Mouse (Mus musculus): Measurements from ENCODE around the gene Tspan15. TPM values are rescaled to one million over a fixed set of nuclear protein-coding genes. Genes with fewer than 3 reads are reported as not detected.
A peak's percentile ranks its signal among the peaks of the same experiment; 100 is the strongest.

The Tspan15 gene
- polyA plus RNA-seq, 1 experiment from 2014 or later: 49.8 TPM

DNA sequence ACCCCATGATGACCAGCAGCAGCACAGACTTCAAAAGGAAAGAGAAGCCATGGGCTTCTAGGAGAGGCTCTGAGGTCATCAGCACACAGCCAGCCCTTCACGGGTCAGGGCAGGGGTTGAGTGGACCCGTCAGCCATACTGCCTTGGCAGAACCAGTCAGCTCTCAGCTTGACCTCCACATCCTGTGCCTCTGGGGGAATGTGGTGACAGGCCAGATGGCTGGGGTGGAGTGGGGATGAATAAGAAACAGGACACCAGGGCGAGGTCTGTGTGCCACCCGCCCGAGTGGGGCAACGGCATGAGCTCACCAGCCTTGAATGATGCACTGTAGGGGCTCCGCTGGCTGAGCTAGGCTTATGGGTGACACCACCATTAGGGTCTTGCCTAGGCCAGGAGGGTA, 35.7 kb downstream of the Tspan15 start:
- 47% methylated on average over 7 of the region's 7 CpGs for WGBS
- Histone ChIP-seq H3K9me3 (replicated peaks; ENCODE audit: low read length) (no peaks in the 10 kb centered on the region), H3K4me3 (replicated peaks; ENCODE audit: low read depth, low read length) (no peak overlapping the region), H3K9ac (ENCODE audit: low read depth, low read length) (no peak overlapping the region), H3K4me2 (ENCODE audit: low read length) (no peak overlapping the region), H3K4me1 (replicated peaks; ENCODE audit: insufficient read depth, low read length) (no peaks in the 10 kb centered on the region), H3K36me3 (ENCODE audit: insufficient read depth, low read length) (no peaks in the 10 kb centered on the region), H3K27ac (no peak overlapping the region), H3K27me3 (ENCODE audit: insufficient read depth, low read length) (no peaks in the 10 kb centered on the region)
- ATAC-seq (replicated peaks; ENCODE audit: low FRiP score, low read depth) (no peak), DNase-seq (ENCODE audit: low spot score) (no peak)
- TF ChIP-seq CTCF (IDR thresholded peaks at IDR 0.05; ENCODE audit: low read depth): no peak

DNA sequence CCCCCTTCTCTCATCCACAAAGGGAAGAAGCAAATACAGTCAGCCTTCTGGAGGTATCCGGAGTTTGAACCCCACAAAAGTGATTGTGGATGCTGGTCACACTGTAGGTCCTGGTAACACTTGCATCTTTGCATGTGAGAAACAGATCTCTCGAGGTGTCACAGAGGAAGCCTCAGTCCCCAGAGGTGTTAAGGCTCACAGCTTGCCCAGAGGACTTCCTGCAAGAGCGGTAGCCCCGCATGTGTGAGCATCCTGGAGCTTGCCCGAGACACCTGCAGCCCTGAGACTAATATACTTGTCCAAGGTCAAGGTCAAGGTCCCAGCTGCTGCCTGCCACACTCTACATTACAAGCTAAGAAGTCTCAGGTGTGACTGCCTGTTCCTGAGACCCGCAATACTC, 36.1 kb downstream of the Tspan15 start:
- H3K27ac ChIP-seq: no peak overlapping the region
- ATAC-seq (replicated peaks; ENCODE audit: low FRiP score, low read depth): no peak

DNA sequence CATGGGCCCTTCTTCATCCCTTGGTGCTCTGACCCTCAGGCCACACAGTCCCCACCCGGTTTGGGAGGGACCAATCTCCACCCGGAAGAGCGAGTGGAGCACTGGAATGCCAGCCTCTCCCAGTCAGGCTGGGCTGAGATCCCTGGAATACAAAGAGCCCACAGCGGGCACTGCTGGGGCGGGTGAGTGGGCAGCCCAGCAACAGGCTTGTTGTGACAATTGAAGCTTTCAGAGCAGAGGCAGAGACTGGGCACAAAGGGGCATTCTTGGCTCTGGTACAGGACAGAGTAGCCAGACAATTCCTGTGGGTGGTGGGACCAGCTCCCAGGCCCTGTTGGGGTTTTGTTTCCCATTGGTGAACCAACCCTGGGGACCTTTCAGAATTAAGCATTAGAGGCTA, 36.6 kb downstream of the Tspan15 start:
- WGBS: 71% methylated on average over 5 of the region's 5 CpGs
- Histone ChIP-seq H3K4me1 (replicated peaks; ENCODE audit: insufficient read depth, low read length) (no peaks in the 10 kb centered on the region), H3K4me3 (replicated peaks; ENCODE audit: low read depth, low read length) (no peak overlapping the region), H3K4me2 (ENCODE audit: low read length) (no peak overlapping the region), H3K9me3 (replicated peaks; ENCODE audit: low read length) (no peaks in the 10 kb centered on the region), H3K27ac (no peak overlapping the region), H3K36me3 (ENCODE audit: insufficient read depth, low read length) (no peaks in the 10 kb centered on the region), H3K27me3 (ENCODE audit: insufficient read depth, low read length) (no peaks in the 10 kb centered on the region), H3K9ac (ENCODE audit: low read depth, low read length) (no peak overlapping the region)
- ATAC-seq (replicated peaks; ENCODE audit: low FRiP score, low read depth): no peak
- DNase-seq (ENCODE audit: low spot score): no peak
- TF ChIP-seq CTCF (IDR thresholded peaks at IDR 0.05; ENCODE audit: low read depth): no peak

More for the DNA sequence above, 36.1 kb downstream of the Tspan15 start:
- Histone ChIP-seq H3K4me1 (replicated peaks; ENCODE audit: insufficient read depth, low read length) (no peaks in the 10 kb centered on the region), H3K27me3 (ENCODE audit: insufficient read depth, low read length) (no peaks in the 10 kb centered on the region), H3K4me3 (replicated peaks; ENCODE audit: low read depth, low read length) (no peak overlapping the region), H3K36me3 (ENCODE audit: insufficient read depth, low read length) (no peaks in the 10 kb centered on the region), H3K9ac (ENCODE audit: low read depth, low read length) (no peak overlapping the region), H3K4me2 (ENCODE audit: low read length) (no peak overlapping the region), H3K9me3 (replicated peaks; ENCODE audit: low read length) (no peaks in the 10 kb centered on the region)
- no peak for DNase-seq (ENCODE audit: low spot score)
- 54% methylated on average over 6 of the region's 6 CpGs for WGBS
- no peak for TF ChIP-seq CTCF (IDR thresholded peaks at IDR 0.05; ENCODE audit: low read depth)

DNA sequence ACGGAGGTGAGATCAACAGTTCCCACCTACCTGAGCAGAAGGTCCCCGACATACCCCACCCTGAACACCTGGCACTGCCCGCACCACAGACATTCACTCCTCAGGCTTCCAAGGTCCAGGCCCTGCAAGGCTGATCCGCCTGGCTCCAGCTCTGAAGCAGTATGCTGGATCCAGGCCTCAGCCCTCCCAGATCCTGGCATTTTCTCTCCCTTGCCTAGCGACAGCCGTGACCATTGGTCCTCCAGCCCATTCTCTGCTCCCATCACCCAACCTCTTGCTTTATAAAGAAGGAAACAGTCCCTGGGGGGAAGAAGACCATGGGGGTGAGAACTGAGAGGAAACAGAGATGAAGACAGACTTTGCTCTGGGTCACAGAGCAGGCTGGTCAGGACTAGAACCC, 37.0 kb downstream of the Tspan15 start:
- WGBS: 85% methylated on average over 6 of the region's 6 CpGs
- no peak overlapping the region for H3K4me2 ChIP-seq (ENCODE audit: low read length)
- no peaks in the 10 kb centered on the region for H3K4me1 ChIP-seq (replicated peaks; ENCODE audit: insufficient read depth, low read length)
- DNase-seq (ENCODE audit: low spot score) (no peak), ATAC-seq (replicated peaks; ENCODE audit: low FRiP score, low read depth) (no peak)
- no peaks in the 10 kb centered on the region for H3K36me3 ChIP-seq (ENCODE audit: insufficient read depth, low read length)
- no peak overlapping the region for H3K4me3 ChIP-seq (replicated peaks; ENCODE audit: low read depth, low read length)
- no peak overlapping the region for H3K9ac ChIP-seq (ENCODE audit: low read depth, low read length)
- TF ChIP-seq CTCF (IDR thresholded peaks at IDR 0.05; ENCODE audit: low read depth): no peak
- no peaks in the 10 kb centered on the region for H3K27me3 ChIP-seq (ENCODE audit: insufficient read depth, low read length)
- H3K9me3 ChIP-seq (replicated peaks; ENCODE audit: low read length): no peaks in the 10 kb centered on the region
- no peak overlapping the region for H3K27ac ChIP-seq

DNA sequence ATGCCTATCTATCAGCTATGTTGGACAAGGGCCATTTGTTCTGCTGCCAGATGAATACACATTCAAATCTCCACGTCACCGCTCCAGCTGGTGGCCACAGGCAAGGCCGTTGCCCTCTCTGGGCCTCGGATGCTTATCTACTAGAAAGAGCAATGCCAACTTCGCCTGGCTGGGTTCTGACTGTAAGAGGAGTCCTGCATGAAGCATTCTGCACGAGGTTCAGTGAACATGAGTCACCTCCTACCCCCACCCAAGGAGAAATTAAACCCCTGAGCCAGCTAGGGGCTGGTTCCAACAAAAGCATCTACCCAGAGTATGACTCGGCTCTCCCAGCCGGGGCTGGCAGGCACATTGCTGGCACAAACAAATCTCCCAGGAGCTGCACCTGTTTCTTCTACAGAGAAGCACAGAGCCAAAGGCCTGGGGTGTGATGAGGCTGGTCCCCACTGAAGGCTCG, 38.3 kb downstream of the Tspan15 start:
- Histone ChIP-seq H3K27ac (peak overlapping the region; percentile 62), H3K4me2 (ENCODE audit: low read length) (no peak overlapping the region), H3K9ac (ENCODE audit: low read depth, low read length) (no peak overlapping the region), H3K9me3 (replicated peaks; ENCODE audit: low read length) (no peaks in the 10 kb centered on the region), H3K36me3 (ENCODE audit: insufficient read depth, low read length) (no peaks in the 10 kb centered on the region), H3K27me3 (ENCODE audit: insufficient read depth, low read length) (no peaks in the 10 kb centered on the region), H3K4me1 (replicated peaks; ENCODE audit: insufficient read depth, low read length) (no peaks in the 10 kb centered on the region), H3K4me3 (replicated peaks; ENCODE audit: low read depth, low read length) (no peak overlapping the region)
- DNase-seq (ENCODE audit: low spot score) (peak; percentile 74), ATAC-seq (replicated peaks; ENCODE audit: low FRiP score, low read depth) (peak; percentile 47)
- TF ChIP-seq CTCF (IDR thresholded peaks at IDR 0.05; ENCODE audit: low read depth): no peak
- WGBS: 40% methylated on average over 9 of the region's 9 CpGs

DNA sequence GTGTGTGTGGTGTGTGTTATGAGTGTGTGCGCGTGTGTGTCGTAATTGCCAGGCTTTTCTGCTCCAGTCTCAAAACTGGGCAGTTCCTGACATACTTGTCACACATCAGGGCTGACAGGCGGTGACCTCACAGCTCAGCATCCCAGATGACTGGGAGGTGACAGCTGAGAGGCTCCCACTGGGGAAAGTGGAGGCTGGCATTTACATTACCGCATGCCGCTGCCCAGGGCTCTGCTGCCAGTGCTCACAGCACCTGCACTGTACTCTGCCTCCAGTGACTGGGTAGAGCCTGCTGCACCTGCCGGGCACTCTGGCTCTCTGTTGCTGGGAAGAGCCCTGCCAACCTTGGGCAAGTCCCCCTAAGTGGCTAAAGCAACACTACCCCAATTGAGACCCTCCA, 40.2 kb downstream of the Tspan15 start:
- H3K4me2 ChIP-seq (ENCODE audit: low read length): no peak overlapping the region
- DNase-seq (ENCODE audit: low spot score): no peak

DNA sequence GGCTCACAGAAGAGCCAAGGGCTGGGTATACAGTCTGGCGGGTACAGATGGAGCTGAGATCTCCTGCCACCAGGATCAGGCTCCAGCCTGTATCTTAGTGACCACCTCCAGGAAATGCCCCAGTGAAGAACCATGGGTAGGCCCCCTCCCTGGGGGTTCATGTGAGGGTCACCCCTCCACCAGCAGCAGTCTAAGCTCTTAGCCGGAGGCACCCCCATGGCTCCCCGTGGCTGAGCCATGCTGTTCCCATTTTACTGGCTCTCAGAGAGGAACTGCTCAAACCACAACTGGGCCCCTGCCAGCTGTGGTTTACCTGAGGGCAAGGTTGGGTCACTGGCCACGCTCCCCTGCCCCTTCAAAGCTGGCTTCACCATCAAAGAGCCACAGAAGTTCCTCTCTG, 41.1 kb downstream of the Tspan15 start:
- H3K27ac ChIP-seq: peak overlapping the region; percentile 27; the same call in 1 of the 2 replicates
- no peaks in the 10 kb centered on the region for H3K36me3 ChIP-seq (ENCODE audit: insufficient read depth, low read length)
- H3K4me3 ChIP-seq (replicated peaks; ENCODE audit: low read depth, low read length): no peak overlapping the region
- no peak overlapping the region for H3K9ac ChIP-seq (ENCODE audit: low read depth, low read length)
- H3K4me2 ChIP-seq (ENCODE audit: low read length): no peak overlapping the region
- WGBS: 70% methylated on average over 4 of the region's 4 CpGs
- H3K9me3 ChIP-seq (replicated peaks; ENCODE audit: low read length): no peaks in the 10 kb centered on the region
- no peaks in the 10 kb centered on the region for H3K4me1 ChIP-seq (replicated peaks; ENCODE audit: insufficient read depth, low read length)
- DNase-seq (ENCODE audit: low spot score): no peak
- no peak for TF ChIP-seq CTCF (IDR thresholded peaks at IDR 0.05; ENCODE audit: low read depth)
- no peaks in the 10 kb centered on the region for H3K27me3 ChIP-seq (ENCODE audit: insufficient read depth, low read length)
- peak; percentile 50; the same call in 1 of the 2 replicates for ATAC-seq (replicated peaks; ENCODE audit: low FRiP score, low read depth)

More for the DNA sequence above, 40.2 kb downstream of the Tspan15 start:
- TF ChIP-seq CTCF (IDR thresholded peaks at IDR 0.05; ENCODE audit: low read depth): no peak
- Histone ChIP-seq H3K36me3 (ENCODE audit: insufficient read depth, low read length) (no peaks in the 10 kb centered on the region), H3K4me3 (replicated peaks; ENCODE audit: low read depth, low read length) (no peak overlapping the region), H3K4me1 (replicated peaks; ENCODE audit: insufficient read depth, low read length) (no peaks in the 10 kb centered on the region), H3K9ac (ENCODE audit: low read depth, low read length) (no peak overlapping the region), H3K27me3 (ENCODE audit: insufficient read depth, low read length) (no peaks in the 10 kb centered on the region), H3K9me3 (replicated peaks; ENCODE audit: low read length) (no peaks in the 10 kb centered on the region), H3K27ac (no peak overlapping the region)
- 84% methylated on average over 7 of the region's 7 CpGs for WGBS
- no peak for ATAC-seq (replicated peaks; ENCODE audit: low FRiP score, low read depth)

All from kidney, postnatal 0 days (tissue).